Mouse (Mus musculus) brain, embryonic 18.5 days (tissue): ENCODE results near the gene P4ha2.
"Not testable (repeated sequence)": the region's sequence is repeated elsewhere in the genome, so short reads cannot be mapped to it uniquely, and the experiment has no call there.

Experiments used
- DNase-seq: peaks from one replicate; pipeline ENCODE4 v3.0.0-alpha.2; 2012; ENCODE audit warnings: low read depth, low spot score

P4ha2 gene

GRCm38 (mm10) chr11:54134905-54135304 lies 35.0 kb downstream of the P4ha2 start:
- no peak for DNase-seq

- not testable (repeated sequence) for DNase-seq
These were observed 40.3 kb downstream of the P4ha2 start for GRCm38 (mm10) chr11:54140159-54140558.

GRCm38 (mm10) chr11:54141200-54141971 lies 41.5 kb downstream of the P4ha2 start:
- no peak for DNase-seq

GRCm38 (mm10) chr11:54144886-54145285 lies 45.0 kb downstream of the P4ha2 start:
- no peak for DNase-seq

- no peak for DNase-seq
These were observed 46.1 kb downstream of the P4ha2 start for GRCm38 (mm10) chr11:54145990-54146389.

- DNase-seq: no peak
These were observed 50.0 kb downstream of the P4ha2 start for GRCm38 (mm10) chr11:54149791-54150465.

GRCm38 (mm10) chr11:54151141-54151540 lies 51.2 kb downstream of the P4ha2 start:
- DNase-seq: no peak

- DNase-seq: no peak
These were observed 53.1 kb downstream of the P4ha2 start for GRCm38 (mm10) chr11:54152957-54153356.

- no peak for DNase-seq
These were observed 56.0 kb downstream of the P4ha2 start for GRCm38 (mm10) chr11:54155864-54156263.

GRCm38 (mm10) chr11:54156504-54156903 lies 56.6 kb downstream of the P4ha2 start:
- DNase-seq: no peak

- DNase-seq: no peak
These were observed 57.7 kb downstream of the P4ha2 start for GRCm38 (mm10) chr11:54157586-54157985.

GRCm38 (mm10) chr11:54160435-54160834 lies 60.5 kb downstream of the P4ha2 start:
- no peak for DNase-seq

- no peak for DNase-seq
These were observed 61.0 kb downstream of the P4ha2 start for GRCm38 (mm10) chr11:54160920-54161319.

- DNase-seq: no peak
These were observed 61.6 kb downstream of the P4ha2 start for GRCm38 (mm10) chr11:54161514-54161913.

- DNase-seq: no peak
These were observed 63.1 kb downstream of the P4ha2 start for GRCm38 (mm10) chr11:54162968-54163367.

- DNase-seq: no peak
These were observed 69.8 kb downstream of the P4ha2 start for GRCm38 (mm10) chr11:54169432-54170295.

GRCm38 (mm10) chr11:54171175-54171574 lies 71.3 kb downstream of the P4ha2 start:
- DNase-seq: no peak

GRCm38 (mm10) chr11:54174226-54174625 lies 74.3 kb downstream of the P4ha2 start:
- DNase-seq: no peak

- no peak for DNase-seq
These were observed 75.0 kb downstream of the P4ha2 start for GRCm38 (mm10) chr11:54174877-54175276.
